ENCODE assay signal across 20 mouse cellular contexts in genomic region chr10:68142501-68142900, GRCm38 (mm10).
A peak's percentile ranks its signal among the peaks of the same experiment; 100 is the strongest.
DNase-seq lines count a peak whose midpoint lies in the region; ATAC-seq and TF ChIP-seq lines count a peak whose summit lies in the region.
"Had no signal": no experiment of that assay in that cellular context is flagged by ENCODE, and none has a peak within 500 bp of the region (broad histone marks: within the 10 kb centered on the region; RNA-seq: fewer than 3 reads in every experiment).

No protein-coding gene starts in this region.

- H3K4me1 ChIP-seq in hindbrain, embryonic 12.5 days = peaks cover 19% of the 10 kb centered on the region
- no peaks in the 10 kb centered on the region for H3K4me1 ChIP-seq in hindbrain, embryonic 11.5 days (replicated peaks; ENCODE audit: control insufficient read depth, insufficient read depth, low read length)
- H3K4me1 ChIP-seq in ES-Bruce4 (ENCODE audit: control insufficient read depth, insufficient read depth, low read length) = peaks cover 14% of the 10 kb centered on the region
- H3K4me1 ChIP-seq in midbrain, embryonic 12.5 days = peaks cover 14% of the 10 kb centered on the region

- no peaks in the 10 kb centered on the region for H3K9me3 ChIP-seq in hindbrain, embryonic 12.5 days (replicated peaks)
- H3K9me3 ChIP-seq in hindbrain, embryonic 11.5 days (ENCODE audit: control insufficient read depth, low read length) = no peaks in the 10 kb centered on the region
- H3K9me3 ChIP-seq in ES-Bruce4 (replicated peaks; ENCODE audit: control insufficient read depth, insufficient read depth, low read length, poor library complexity, severe bottlenecking) = no peaks in the 10 kb centered on the region
- H3K9me3 ChIP-seq in midbrain, embryonic 12.5 days = no peaks in the 10 kb centered on the region
- H3K9me3 ChIP-seq: embryonic facial prominence, embryonic 12.5 days; limb, embryonic 10.5 days; neural tube, embryonic 15.5 days had no signal

- no peak for DNase-seq in hindbrain, embryonic 11.5 days (ENCODE audit: low spot score)
- peak; percentile 70 for DNase-seq in brain, embryonic 14.5 days (ENCODE audit: low read depth)
- no peak for DNase-seq in gastrocnemius, postnatal 25 days
- DNase-seq in adrenal gland, adult 8-10 months = no peak
- DNase-seq in ovary, postnatal 14 days (ENCODE audit: low spot score) = no peak
- DNase-seq: adrenal gland, postnatal 10 days; cerebellum, adult 9-11 months; heart, postnatal 14 days; kidney, adult 18-20 months; kidney, postnatal 14 days; lung, adult 18-20 months; lung, postnatal 14 days had no signal

- no peak overlapping the region for H3K4me2 ChIP-seq in hindbrain, embryonic 12.5 days (replicated peaks)
- H3K4me2 ChIP-seq in hindbrain, embryonic 11.5 days (replicated peaks; ENCODE audit: low read depth, low read length) = no peak overlapping the region
- no peak overlapping the region; the same call in 1 of the 2 replicates for H3K4me2 ChIP-seq in midbrain, embryonic 12.5 days (replicated peaks)
- H3K4me2 ChIP-seq: embryonic facial prominence, embryonic 12.5 days; heart, embryonic 11.5 days; neural tube, embryonic 15.5 days had no signal

- TF ChIP-seq CTCF in ES-Bruce4 (IDR thresholded peaks at IDR 0.05; ENCODE audit: low read depth, low read length) = no peak
- TF ChIP-seq CTCF in brain, embryonic 14.5 days (IDR thresholded peaks at IDR 0.05; ENCODE audit: borderline replicate concordance, extremely low read depth, insufficient read depth, insufficient read length) = no peak

- no peak overlapping the region for H3K9ac ChIP-seq in hindbrain, embryonic 12.5 days
- no peak overlapping the region for H3K9ac ChIP-seq in hindbrain, embryonic 11.5 days (ENCODE audit: low read depth, low read length)
- H3K9ac ChIP-seq in ES-Bruce4 (ENCODE audit: low read depth, poor library complexity, severe bottlenecking) = 0 out of 2 replicates have a peak overlapping the region, but pooled peaks have one; percentile 31
- no peak overlapping the region for H3K9ac ChIP-seq in midbrain, embryonic 12.5 days (replicated peaks)
- H3K9ac ChIP-seq: embryonic facial prominence, embryonic 12.5 days; neural tube, embryonic 15.5 days had no signal

- no peak for TF ChIP-seq EP300 in ES-Bruce4 (IDR thresholded peaks at IDR 0.05; ENCODE audit: insufficient read depth, low read depth, low read length)

- 0 out of 2 replicates have a peak, but pooled peaks have one; percentile 52 for ATAC-seq in hindbrain, embryonic 12.5 days (ENCODE audit: low FRiP score)
- no peak for ATAC-seq in hindbrain, embryonic 11.5 days (ENCODE audit: low FRiP score)
- no peak for ATAC-seq in midbrain, embryonic 12.5 days (ENCODE audit: low FRiP score, low read depth)

- H3K4me3 ChIP-seq in hindbrain, embryonic 12.5 days = no peak overlapping the region
- no peak overlapping the region for H3K4me3 ChIP-seq in hindbrain, embryonic 11.5 days (ENCODE audit: low read depth, low read length)
- H3K4me3 ChIP-seq in ES-Bruce4 (ENCODE audit: low read depth, low read length) = no peak overlapping the region
- H3K4me3 ChIP-seq in midbrain, embryonic 12.5 days = no peak overlapping the region
- H3K4me3 ChIP-seq: embryonic facial prominence, embryonic 12.5 days; limb, embryonic 10.5 days; neural tube, embryonic 15.5 days had no signal

- no peak for TF ChIP-seq POLR2A in ES-Bruce4 (IDR thresholded peaks at IDR 0.05; ENCODE audit: insufficient read depth, low read length)
- no peak for TF ChIP-seq POLR2A in brain, embryonic 14.5 days (IDR thresholded peaks at IDR 0.05; ENCODE audit: borderline replicate concordance, extremely low read depth, insufficient read depth, insufficient read length, poor library complexity, severe bottlenecking)

- 72% methylated on average over 4 of the region's 4 CpGs for WGBS in hindbrain, embryonic 12.5 days
- WGBS in hindbrain, embryonic 11.5 days = 78% methylated on average over 4 of the region's 4 CpGs
- 53% methylated on average over 4 of the region's 4 CpGs for WGBS in midbrain, embryonic 12.5 days

- H3K27ac ChIP-seq in hindbrain, embryonic 12.5 days = 0 out of 2 replicates have a peak overlapping the region, but pooled peaks have one; percentile 9
- H3K27ac ChIP-seq in hindbrain, embryonic 11.5 days (ENCODE audit: low read depth, low read length) = no peak overlapping the region
- peak overlapping the region; percentile 68 for H3K27ac ChIP-seq in ES-Bruce4 (ENCODE audit: insufficient read depth, low read length)
- H3K27ac ChIP-seq in midbrain, embryonic 12.5 days (replicated peaks) = peak overlapping the region; percentile 56; the same call in 1 of the 2 replicates
- H3K27ac ChIP-seq: embryonic facial prominence, embryonic 12.5 days; limb, embryonic 10.5 days; neural tube, embryonic 15.5 days had no signal

- no peaks in the 10 kb centered on the region for H3K36me3 ChIP-seq in hindbrain, embryonic 12.5 days
- no peaks in the 10 kb centered on the region for H3K36me3 ChIP-seq in hindbrain, embryonic 11.5 days (ENCODE audit: control insufficient read depth, insufficient read depth, low read length)
- no peaks in the 10 kb centered on the region for H3K36me3 ChIP-seq in ES-Bruce4 (ENCODE audit: control insufficient read depth, insufficient read depth, low read length, poor library complexity, severe bottlenecking)
- 0 out of 2 replicates have a peak, but pooled peaks cover 4% of the 10 kb centered on the region for H3K36me3 ChIP-seq in midbrain, embryonic 12.5 days
- H3K36me3 ChIP-seq: neural tube, embryonic 15.5 days had no signal

- H3K27me3 ChIP-seq in hindbrain, embryonic 12.5 days = no peaks in the 10 kb centered on the region
- no peaks in the 10 kb centered on the region for H3K27me3 ChIP-seq in hindbrain, embryonic 11.5 days (ENCODE audit: control insufficient read depth, insufficient read depth, low read length)
- no peaks in the 10 kb centered on the region for H3K27me3 ChIP-seq in ES-Bruce4 (ENCODE audit: control insufficient read depth, insufficient read depth, low read length, poor library complexity, severe bottlenecking)
- H3K27me3 ChIP-seq in midbrain, embryonic 12.5 days = no peaks in the 10 kb centered on the region
- H3K27me3 ChIP-seq: CH12.LX; embryonic facial prominence, embryonic 12.5 days; neural tube, embryonic 15.5 days had no signal
